Mouse (Mus musculus): Measurements from ENCODE around the gene Colec11.

GRCm38 (mm10) chr12:28607546-28608305 lies 15.5 kb downstream of the Colec11 start:
- TF ChIP-seq POLR2A (IDR thresholded peaks at IDR 0.05; ENCODE audit: low read depth, low read length) (no peak), CTCF (IDR thresholded peaks at IDR 0.05; ENCODE audit: extremely low read depth, insufficient read depth, insufficient read length, insufficient replicate concordance) (no peak)

Data from spleen, adult 2 months (tissue).